Mouse (Mus musculus) small intestine, adult 2 months (tissue): ENCODE results near the gene Gpr22. TPM values are rescaled to one million over a fixed set of nuclear protein-coding genes. Genes with fewer than 3 reads are reported as not detected.

Experiments
- H3K27ac ChIP-seq: fragments of 200-500 bp; 2 replicates; pipeline ENCODE4 v1.5.1; 2012; ENCODE audit warnings: low read depth, low read length, control low read depth, inconsistent platforms; ENCODE audit not compliant: insufficient read depth
- H3K27me3 ChIP-seq: fragments of 200-500 bp; 2 replicates; pipeline ENCODE4 v1.6.1; 2012; ENCODE audit warnings: mild to moderate bottlenecking, moderate library complexity, low read length, inconsistent platforms; ENCODE audit not compliant: control insufficient read depth, insufficient read depth
- H3K36me3 ChIP-seq: fragments of 200-500 bp; 2 replicates; pipeline ENCODE4 v1.6.1; 2012; ENCODE audit warnings: mild to moderate bottlenecking, low read length, control low read depth, inconsistent platforms; ENCODE audit not compliant: control insufficient read depth, insufficient read depth
- H3K4me1 ChIP-seq: fragments of 200-500 bp; 2 replicates; pipeline ENCODE4 v1.6.1; 2012; ENCODE audit warnings: low read length, inconsistent platforms, mixed read lengths; ENCODE audit not compliant: control insufficient read depth, insufficient read depth, insufficient read length
- H3K4me3 ChIP-seq: fragments of 200-500 bp; 2 replicates; pipeline ENCODE4 v1.5.1; 2012; ENCODE audit warnings: low read depth, mild to moderate bottlenecking, control low read depth, inconsistent platforms, low read length, moderate library complexity
- CTCF ChIP-seq: fragments of 200-500 bp; IDR thresholded peaks from 2 replicates; pipeline ENCODE4 v1.5.1; 2012; ENCODE audit warnings: low read depth, mild to moderate bottlenecking, control low read depth, inconsistent platforms, low read length, moderate library complexity, mixed read lengths; ENCODE audit not compliant: insufficient replicate concordance, insufficient read length; ENCODE audit errors: extremely low read depth
- POLR2A ChIP-seq: fragments of 200-500 bp; IDR thresholded peaks from 2 replicates; pipeline ENCODE4 v1.6.1; 2012; ENCODE audit warnings: low read depth, mild to moderate bottlenecking, control low read depth, inconsistent platforms, low read length, moderate library complexity
- WGBS: fragments of 180-500 bp; shearing (Covaris S2); methylation state at CpG from one replicate; pipeline ENCODE4 v1.1.7; 2018; 5-methylcytosine and 5-hydroxymethylcytosine counted together
- polyA plus RNA-seq: library from polyadenylated mRNA; depleted of rRNA; stranded (reverse); fragments of >200 nt; gene quantifications from 2 replicates; pipeline ENCODE4 v1.2.3, GENCODE M21; 2012

Gpr22 gene
- polyA plus RNA-seq, 1 experiment, result 0.05 TPM

GRCm38 (mm10) chr12:31709665-31710064 lies 4.1 kb downstream of the Gpr22 start:
- Histone ChIP-seq H3K4me3 (no peak overlapping the region), H3K27me3 (no peaks in the 10 kb centered on the region), H3K4me1 (no peaks in the 10 kb centered on the region), H3K36me3 (no peaks in the 10 kb centered on the region), H3K27ac (no peak overlapping the region)
- WGBS, result 93% methylated on average over 6 of the region's 6 CpGs
- TF ChIP-seq CTCF (no peak), POLR2A (no peak)

- H3K27ac ChIP-seq, result no peak overlapping the region
- H3K4me1 ChIP-seq, result no peaks in the 10 kb centered on the region
- TF ChIP-seq POLR2A (no peak), CTCF (no peak)
- 82% methylated on average over 1 of the region's 1 CpGs for WGBS
- H3K36me3 ChIP-seq, result no peaks in the 10 kb centered on the region
- no peak overlapping the region for H3K4me3 ChIP-seq
- no peaks in the 10 kb centered on the region for H3K27me3 ChIP-seq
These were observed 6.2 kb downstream of the Gpr22 start for GRCm38 (mm10) chr12:31707531-31707930.

DNA sequence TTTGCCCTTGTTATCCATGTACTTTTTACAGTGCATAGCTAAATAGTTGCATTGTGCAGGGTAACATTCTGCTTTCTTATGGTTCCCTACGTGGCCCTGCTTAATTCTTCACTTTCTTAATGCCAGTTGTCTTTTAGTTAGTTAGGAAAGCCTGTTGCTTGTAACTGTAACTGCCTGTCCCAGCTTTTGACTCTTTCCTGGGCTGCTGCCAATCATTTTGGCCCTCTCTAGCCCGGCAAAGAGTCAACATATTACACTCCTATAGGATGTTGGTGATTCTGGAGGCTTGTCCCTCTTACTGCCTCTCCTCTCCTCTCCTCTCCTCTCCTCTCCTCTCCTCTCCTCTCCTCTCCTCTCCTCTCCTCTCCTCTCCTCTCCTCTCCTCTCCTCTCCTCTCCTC lies 7.6 kb downstream of the Gpr22 start:
- 43% methylated on average over 2 of the region's 2 CpGs for WGBS
- TF ChIP-seq POLR2A (no peak), CTCF (no peak)
- H3K36me3 ChIP-seq, result no peaks in the 10 kb centered on the region

DNA sequence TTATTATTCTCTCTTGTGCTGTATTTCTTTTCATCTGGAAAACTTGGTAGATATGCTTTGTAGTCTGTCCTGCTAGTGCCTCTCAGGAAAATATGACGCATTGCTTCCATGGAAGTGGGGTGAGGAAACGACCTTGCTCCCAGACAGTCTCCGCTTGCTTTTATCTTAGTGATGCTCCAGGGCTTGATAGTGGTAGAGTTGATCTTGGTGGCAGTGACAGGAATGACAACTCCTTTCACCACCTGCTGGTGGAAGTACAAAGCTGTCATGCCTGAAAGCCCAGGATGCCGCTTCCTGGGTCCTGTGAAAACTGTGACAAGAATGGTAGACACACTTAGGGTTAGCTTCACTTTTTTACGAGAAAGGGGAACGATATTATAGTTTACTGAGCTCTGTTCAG lies 9.8 kb downstream of the Gpr22 start:
- Histone ChIP-seq H3K27ac (no peak overlapping the region), H3K4me1 (0 out of 2 replicates have a peak, but pooled peaks cover 2% of the 10 kb centered on the region), H3K27me3 (no peaks in the 10 kb centered on the region), H3K36me3 (no peaks in the 10 kb centered on the region), H3K4me3 (no peak overlapping the region)
- 82% methylated on average over 6 of the region's 6 CpGs for WGBS
- TF ChIP-seq CTCF, result peak; percentile 19; the same call in 1 of the 2 replicates
- TF ChIP-seq POLR2A, result no peak

More for the DNA sequence above, 7.6 kb downstream of the Gpr22 start:
- Histone ChIP-seq H3K27ac (no peak overlapping the region), H3K4me1 (no peaks in the 10 kb centered on the region), H3K27me3 (no peaks in the 10 kb centered on the region), H3K4me3 (no peak overlapping the region)

- WGBS, result 27% methylated on average over 5 of the region's 5 CpGs
- Histone ChIP-seq H3K4me1 (0 out of 2 replicates have a peak, but pooled peaks cover 2% of the 10 kb centered on the region), H3K27ac (no peak overlapping the region), H3K36me3 (no peaks in the 10 kb centered on the region; the same call in 1 of the 2 replicates), H3K4me3 (no peak overlapping the region), H3K27me3 (no peaks in the 10 kb centered on the region)
- TF ChIP-seq POLR2A (no peak), CTCF (no peak)
These were observed 12.3 kb downstream of the Gpr22 start for GRCm38 (mm10) chr12:31701411-31701810.

- 46% methylated on average over 5 of the region's 5 CpGs for WGBS
These were observed 13.0 kb downstream of the Gpr22 start for GRCm38 (mm10) chr12:31700623-31701347.

GRCm38 (mm10) chr12:31693278-31693677 lies 20.5 kb downstream of the Gpr22 start:
- Histone ChIP-seq H3K27me3 (no peaks in the 10 kb centered on the region), H3K4me1 (no peaks in the 10 kb centered on the region), H3K36me3 (peaks cover under 1% of the 10 kb centered on the region), H3K27ac (no peak overlapping the region), H3K4me3 (no peak overlapping the region)
- 38% methylated on average over 1 of the region's 1 CpGs for WGBS
- no peak for TF ChIP-seq POLR2A
- TF ChIP-seq CTCF, result no peak

More at GRCm38 (mm10) chr12:31700623-31701347, 13.0 kb downstream of the Gpr22 start:
- no peaks in the 10 kb centered on the region for H3K27me3 ChIP-seq
- no peak overlapping the region for H3K4me3 ChIP-seq
- 0 out of 2 replicates have a peak, but pooled peaks cover 2% of the 10 kb centered on the region for H3K4me1 ChIP-seq
- TF ChIP-seq CTCF (no peak), POLR2A (no peak)
- no peak overlapping the region for H3K27ac ChIP-seq
- no peaks in the 10 kb centered on the region; the same call in 1 of the 2 replicates for H3K36me3 ChIP-seq
